Mouse (Mus musculus) MEL-GATA-1-ER (cell line): ENCODE measurements around the gene 5730480H06Rik.

Source experiments
- DNase-seq: peaks from one replicate; pipeline ENCODE4 v3.0.0-alpha.2; 2012; ENCODE audit warnings: low read depth; ENCODE audit errors: extremely low read depth

The 5730480H06Rik gene

GRCm38 (mm10) chr5:48327652-48328051, at the start of gene 5730480H06Rik:
Gene 5730480H06Rik (plus strand): TSS chr5:48327952.
- no peak for DNase-seq

GRCm38 (mm10) chr5:48301186-48301585, 26.6 kb upstream of the 5730480H06Rik start:
- no peak for DNase-seq

GRCm38 (mm10) chr5:48315057-48315602, 12.6 kb upstream of the 5730480H06Rik start:
- no peak for DNase-seq

GRCm38 (mm10) chr5:48320597-48320996, 7.2 kb upstream of the 5730480H06Rik start:
- no peak for DNase-seq

- no peak for DNase-seq
Observed at GRCm38 (mm10) chr5:48326221-48326620, 1.5 kb upstream of the 5730480H06Rik start.

GRCm38 (mm10) chr5:48329751-48330150, 2.0 kb downstream of the 5730480H06Rik start:
- no peak for DNase-seq

- no peak for DNase-seq
Observed at GRCm38 (mm10) chr5:48330817-48331216, 3.1 kb downstream of the 5730480H06Rik start.

GRCm38 (mm10) chr5:48331441-48331840, 3.7 kb downstream of the 5730480H06Rik start:
- no peak for DNase-seq

GRCm38 (mm10) chr5:48333407-48333806, 5.7 kb downstream of the 5730480H06Rik start:
- no peak for DNase-seq

- no peak for DNase-seq
Observed at GRCm38 (mm10) chr5:48333884-48334513, 6.2 kb downstream of the 5730480H06Rik start.

- DNase-seq, result no peak
Observed at GRCm38 (mm10) chr5:48340808-48341433, 13.2 kb downstream of the 5730480H06Rik start.

GRCm38 (mm10) chr5:48345095-48345982, 17.6 kb downstream of the 5730480H06Rik start:
- DNase-seq, result peak; percentile 15

GRCm38 (mm10) chr5:48345983-48346648, 18.4 kb downstream of the 5730480H06Rik start:
- no peak for DNase-seq

- peak; percentile 24 for DNase-seq
Observed at GRCm38 (mm10) chr5:48349309-48349708, 21.6 kb downstream of the 5730480H06Rik start.

GRCm38 (mm10) chr5:48371890-48372766, 44.4 kb downstream of the 5730480H06Rik start:
- DNase-seq, result peak; percentile 62

GRCm38 (mm10) chr5:48402497-48402896, 74.7 kb downstream of the 5730480H06Rik start:
- no peak for DNase-seq

- peak; percentile 6 for DNase-seq
Observed at GRCm38 (mm10) chr5:48408276-48408675, 80.5 kb downstream of the 5730480H06Rik start.

GRCm38 (mm10) chr5:48410348-48410747, 82.6 kb downstream of the 5730480H06Rik start:
- no peak for DNase-seq

GRCm38 (mm10) chr5:48411462-48411861, 83.7 kb downstream of the 5730480H06Rik start:
- DNase-seq, result no peak

- DNase-seq, result no peak
Observed at GRCm38 (mm10) chr5:48412261-48412660, 84.5 kb downstream of the 5730480H06Rik start.
